Mouse (Mus musculus): ENCODE data around the gene Vsig1. TPM values are rescaled to one million over a fixed set of nuclear protein-coding genes. Genes with fewer than 3 reads are reported as not detected.

Vsig1 gene
- polyA plus RNA-seq, 1 experiment from 2014 or later, result not detected

DNA sequence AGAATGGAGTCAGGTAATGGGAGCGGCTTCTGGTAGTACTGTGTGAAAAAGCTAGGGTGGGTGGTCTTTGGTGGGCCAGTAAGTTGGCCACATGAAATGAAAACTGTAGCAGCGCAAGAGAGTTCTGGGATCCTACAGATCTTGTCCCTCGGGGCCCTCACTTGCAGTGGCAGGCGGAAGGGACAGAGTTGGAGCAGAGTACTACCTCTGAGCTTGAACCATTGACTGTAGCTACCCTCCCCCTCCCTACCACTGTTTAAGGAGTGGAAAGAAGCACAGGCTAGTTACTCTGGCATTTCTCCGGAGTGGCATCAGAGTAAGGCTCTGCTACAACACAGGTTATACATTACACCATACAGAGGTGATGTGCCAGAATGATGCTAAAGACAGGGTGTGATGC lies 49.6 kb downstream of the Vsig1 start:
- ATAC-seq (ENCODE audit: low FRiP score, low read depth), result peak; percentile 86

DNA sequence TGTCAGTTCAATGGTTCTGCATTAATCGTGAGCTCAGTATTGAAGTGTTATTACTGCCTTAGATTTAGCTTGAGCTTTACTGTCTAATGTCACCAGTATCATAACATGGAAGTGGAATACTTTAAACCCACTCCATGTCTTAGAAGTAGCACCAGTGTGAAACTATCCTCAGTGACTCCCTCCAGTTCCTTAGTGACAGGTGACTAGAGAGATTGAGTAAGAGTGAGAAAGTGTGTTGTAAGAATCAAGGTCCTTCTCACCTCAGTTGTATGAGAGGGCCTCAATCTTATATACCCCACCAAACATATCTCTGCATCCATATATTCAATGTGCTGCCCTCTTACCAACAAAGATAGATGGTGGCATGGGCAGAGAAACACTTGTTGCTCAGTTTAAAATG lies 71.5 kb downstream of the Vsig1 start:
- no peak overlapping the region for H3K27ac ChIP-seq (replicated peaks)
- H3K4me1 ChIP-seq (replicated peaks), result no peaks in the 10 kb centered on the region
- ATAC-seq (ENCODE audit: low FRiP score, low read depth), result no peak

More for the DNA sequence above, 49.6 kb downstream of the Vsig1 start:
- Histone ChIP-seq H3K4me3 (peak overlapping the region; percentile 52), H3K4me1 (replicated peaks) (no peaks in the 10 kb centered on the region), H3K9ac (peak overlapping the region; percentile 47), H3K4me2 (peak overlapping the region; percentile 57), H3K9me3 (no peaks in the 10 kb centered on the region), H3K27ac (replicated peaks) (no peak overlapping the region), H3K36me3 (no peaks in the 10 kb centered on the region), H3K27me3 (no peaks in the 10 kb centered on the region)
- WGBS, result 21% methylated on average over 5 of the region's 5 CpGs

DNA sequence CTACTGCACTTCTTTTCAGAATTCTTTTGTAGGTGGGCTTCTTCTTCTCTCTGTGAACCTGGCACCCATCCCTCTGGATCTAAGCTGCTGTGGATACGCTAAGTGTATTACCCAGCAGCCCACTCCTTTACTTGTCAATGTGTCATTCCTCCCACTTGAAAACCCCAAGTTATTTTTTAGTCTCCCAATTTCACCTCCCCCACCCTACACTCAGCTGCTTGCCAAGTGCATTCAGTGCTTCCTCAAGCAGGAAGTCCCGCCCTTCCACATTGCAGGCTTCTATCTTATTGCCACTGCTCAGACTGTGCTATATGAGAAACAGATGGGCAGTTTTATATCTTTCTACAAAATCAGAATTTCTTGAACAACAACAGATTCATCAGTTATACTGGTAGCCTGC lies 72.1 kb downstream of the Vsig1 start:
- Histone ChIP-seq H3K4me1 (replicated peaks) (no peaks in the 10 kb centered on the region), H3K27ac (replicated peaks) (no peak overlapping the region), H3K4me3 (no peak overlapping the region), H3K36me3 (no peaks in the 10 kb centered on the region), H3K9ac (no peak overlapping the region), H3K4me2 (no peak overlapping the region), H3K27me3 (peaks cover 18% of the 10 kb centered on the region; the same call in 1 of the 2 replicates), H3K9me3 (no peaks in the 10 kb centered on the region)
- WGBS, result 76% methylated on average over 2 of the region's 2 CpGs
- ATAC-seq (ENCODE audit: low FRiP score, low read depth), result no peak

More for the DNA sequence above, 71.5 kb downstream of the Vsig1 start:
- 98% methylated on average over 1 of the region's 1 CpGs for WGBS
- H3K36me3 ChIP-seq, result no peaks in the 10 kb centered on the region
- no peak overlapping the region for H3K4me2 ChIP-seq
- H3K9ac ChIP-seq, result no peak overlapping the region
- H3K27me3 ChIP-seq, result peaks cover 18% of the 10 kb centered on the region; the same call in 1 of the 2 replicates
- no peaks in the 10 kb centered on the region for H3K9me3 ChIP-seq
- H3K4me3 ChIP-seq, result no peak overlapping the region

DNA sequence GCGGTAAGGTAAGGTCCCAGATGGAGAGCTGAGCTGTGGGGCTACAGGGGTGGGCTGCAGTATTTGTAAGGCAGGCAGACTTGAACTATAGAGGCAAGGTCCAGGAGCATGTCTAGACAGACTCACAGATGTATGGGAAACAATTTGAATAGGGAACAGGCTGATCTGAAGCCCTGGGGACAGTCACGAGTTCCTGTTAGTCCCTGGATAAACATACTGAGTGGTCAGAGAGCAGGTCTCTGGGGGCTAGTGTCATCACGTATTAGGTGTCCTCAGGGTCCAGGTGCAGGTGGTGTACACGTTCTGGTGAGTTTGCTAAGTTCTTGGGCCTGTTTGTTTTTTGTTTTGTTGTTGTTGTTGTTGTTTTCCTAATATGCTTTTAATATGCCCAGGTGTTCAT lies 72.8 kb downstream of the Vsig1 start:
- H3K4me1 ChIP-seq (replicated peaks), result no peaks in the 10 kb centered on the region
- peaks cover 18% of the 10 kb centered on the region; the same call in 1 of the 2 replicates for H3K27me3 ChIP-seq
- no peaks in the 10 kb centered on the region for H3K36me3 ChIP-seq
- H3K4me2 ChIP-seq, result no peak overlapping the region
- no peak overlapping the region for H3K4me3 ChIP-seq
- H3K9ac ChIP-seq, result no peak overlapping the region
- H3K9me3 ChIP-seq, result no peaks in the 10 kb centered on the region
- H3K27ac ChIP-seq (replicated peaks), result no peak overlapping the region
- no peak for ATAC-seq (ENCODE audit: low FRiP score, low read depth)
- WGBS, result 77% methylated on average over 4 of the region's 4 CpGs

DNA sequence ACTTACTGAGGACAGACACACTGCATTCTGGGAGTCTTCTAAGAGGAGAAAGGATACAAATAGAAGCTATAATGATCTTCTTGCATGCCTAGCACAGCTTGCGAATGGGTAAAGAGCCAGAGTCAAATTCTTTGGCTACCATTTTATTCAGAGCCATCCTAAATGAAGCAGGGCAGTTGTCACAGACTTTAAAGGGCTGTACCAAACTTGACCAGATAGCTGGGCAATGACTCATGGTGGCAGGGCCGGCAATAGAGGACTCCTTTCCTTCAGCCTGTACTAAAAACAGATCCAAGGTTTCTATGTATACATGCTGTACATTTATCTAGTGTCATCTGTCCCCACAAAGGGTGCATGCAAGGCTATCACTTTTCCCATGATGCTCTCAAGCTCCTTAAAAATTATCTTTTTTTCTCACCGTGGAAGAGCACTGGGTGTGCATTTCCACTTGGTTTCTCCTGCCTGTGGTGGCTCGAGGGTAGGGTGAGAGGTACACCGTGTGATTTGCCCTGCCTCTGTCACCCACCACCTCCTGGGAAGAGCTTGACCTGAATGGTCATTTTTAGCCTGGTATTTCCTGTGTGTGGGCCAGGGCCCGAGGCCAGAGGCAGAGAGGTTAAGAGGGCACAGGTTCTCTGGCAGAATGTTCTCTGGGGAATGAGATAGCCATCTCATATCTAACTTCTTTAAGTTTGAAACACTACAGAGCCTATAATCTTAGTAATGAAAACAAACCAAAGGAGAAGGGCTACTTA lies 76.0 kb downstream of the Vsig1 start:
- no peaks in the 10 kb centered on the region for H3K36me3 ChIP-seq
- no peaks in the 10 kb centered on the region for H3K4me1 ChIP-seq (replicated peaks)
- 68% methylated on average over 6 of the region's 6 CpGs for WGBS
- peaks cover 23% of the 10 kb centered on the region for H3K27me3 ChIP-seq
- no peak overlapping the region for H3K27ac ChIP-seq (replicated peaks)
- H3K9me3 ChIP-seq, result no peaks in the 10 kb centered on the region
- no peak overlapping the region for H3K4me2 ChIP-seq
- no peak for ATAC-seq (ENCODE audit: low FRiP score, low read depth)
- no peak overlapping the region for H3K9ac ChIP-seq
- H3K4me3 ChIP-seq, result no peak overlapping the region

DNA sequence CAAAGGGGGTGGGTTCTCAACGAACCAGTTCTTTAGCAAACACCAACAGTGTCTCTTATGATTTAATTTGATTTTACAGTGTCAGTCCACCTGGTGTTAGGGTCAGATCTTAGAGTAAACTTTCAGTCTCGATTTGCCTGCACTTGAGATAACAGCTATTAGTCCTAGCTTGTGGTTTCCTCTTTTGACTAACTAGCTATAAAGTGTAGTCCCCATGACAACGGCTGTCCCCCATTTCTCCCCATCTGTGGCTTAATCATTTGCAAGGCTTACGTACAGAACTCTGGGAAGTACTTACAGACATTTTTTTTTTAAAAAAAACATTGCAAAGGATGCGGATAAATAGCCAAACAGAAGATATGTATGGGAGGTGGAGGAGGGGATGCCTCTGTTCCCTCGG lies 77.4 kb downstream of the Vsig1 start:
- Histone ChIP-seq H3K9ac (no peak overlapping the region), H3K4me2 (no peak overlapping the region), H3K4me3 (no peak overlapping the region), H3K4me1 (replicated peaks) (no peaks in the 10 kb centered on the region), H3K36me3 (no peaks in the 10 kb centered on the region), H3K27ac (replicated peaks) (no peak overlapping the region), H3K9me3 (no peaks in the 10 kb centered on the region), H3K27me3 (peaks cover 23% of the 10 kb centered on the region)
- no peak for ATAC-seq (ENCODE audit: low FRiP score, low read depth)
- WGBS, result 72% methylated on average over 6 of the region's 6 CpGs

DNA sequence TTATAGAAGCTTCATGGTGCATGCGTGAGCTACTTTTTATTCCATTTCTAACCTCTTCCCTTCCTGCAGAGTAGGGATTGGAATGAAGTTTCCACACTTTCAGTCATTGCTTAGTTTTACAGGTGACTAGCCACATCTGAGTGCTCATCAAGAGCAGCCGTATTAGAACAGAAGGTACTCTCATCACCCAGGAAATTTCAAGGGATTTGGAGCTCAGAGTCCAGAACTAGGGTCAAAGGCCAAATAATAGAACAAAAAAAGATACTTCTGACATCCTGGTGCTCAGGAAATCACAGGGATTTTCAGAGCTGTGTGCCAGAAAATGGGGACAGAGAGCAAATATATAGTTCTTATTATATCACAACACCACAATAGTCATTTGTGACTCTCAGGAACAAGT lies 77.8 kb downstream of the Vsig1 start:
- Histone ChIP-seq H3K4me2 (no peak overlapping the region), H3K27ac (replicated peaks) (no peak overlapping the region), H3K9me3 (no peaks in the 10 kb centered on the region), H3K4me3 (no peak overlapping the region), H3K4me1 (replicated peaks) (no peaks in the 10 kb centered on the region), H3K27me3 (peaks cover 23% of the 10 kb centered on the region), H3K9ac (no peak overlapping the region), H3K36me3 (no peaks in the 10 kb centered on the region)
- 90% methylated on average over 2 of the region's 2 CpGs for WGBS
- no peak for ATAC-seq (ENCODE audit: low FRiP score, low read depth)

Other genes starting within 250 kb of the Vsig1 start
- 8.0 TPM in 2 replicates for gene Mid2, start 243.0 kb upstream of the Vsig1 start, polyA plus RNA-seq (2015; fragmentation: Nextera tagmentation; extraction: Ambion mirVana)
- gene Tex13b, start 94.2 kb upstream of the Vsig1 start, polyA plus RNA-seq (2015; fragmentation: Nextera tagmentation; extraction: Ambion mirVana), result not detected in 2 replicates
- 41.0 and 42.8 TPM in 2 replicates for gene Psmd10, start 49.1 kb downstream of the Vsig1 start, polyA plus RNA-seq (2015; fragmentation: Nextera tagmentation; extraction: Ambion mirVana)
- gene Atg4a, start 49.3 kb downstream of the Vsig1 start, polyA plus RNA-seq (2015; fragmentation: Nextera tagmentation; extraction: Ambion mirVana), result 8.9 and 12.0 TPM in 2 replicates